Comparison of ENCODE assay signal across 9 mouse cellular contexts in genomic region chr4:70265248-70265647, GRCm38 (mm10).
A peak's percentile ranks its signal among the peaks of the same experiment; 100 is the strongest.
DNase-seq lines count a peak whose midpoint lies in the region; ATAC-seq lines count a peak whose summit lies in the region.
"Had no signal": no experiment of that assay in that cellular context is flagged by ENCODE, and none has a peak within 500 bp of the region (broad histone marks: within the 10 kb centered on the region; RNA-seq: fewer than 3 reads in every experiment).

No protein-coding gene starts in this region.

- no peaks in the 10 kb centered on the region for H3K27me3 ChIP-seq in limb, embryonic 11.5 days (ENCODE audit: control insufficient read depth, insufficient read depth, low read length)
- H3K27me3 ChIP-seq in neural tube, embryonic 11.5 days (ENCODE audit: control insufficient read depth, insufficient read depth, low read length): no peaks in the 10 kb centered on the region

- no peak overlapping the region for H3K27ac ChIP-seq in limb, embryonic 11.5 days (replicated peaks; ENCODE audit: low read depth, low read length)
- no peak overlapping the region for H3K27ac ChIP-seq in neural tube, embryonic 11.5 days (ENCODE audit: low read depth, low read length)

- no peak overlapping the region for H3K9ac ChIP-seq in limb, embryonic 11.5 days (ENCODE audit: low read length)
- H3K9ac ChIP-seq in neural tube, embryonic 11.5 days (ENCODE audit: low read length): no peak overlapping the region

- no peaks in the 10 kb centered on the region for H3K4me1 ChIP-seq in limb, embryonic 11.5 days (ENCODE audit: control insufficient read depth, insufficient read depth, low read length)
- H3K4me1 ChIP-seq in neural tube, embryonic 11.5 days (ENCODE audit: control insufficient read depth, insufficient read depth, low read length): no peaks in the 10 kb centered on the region

- WGBS in limb, embryonic 11.5 days: 64% methylated on average over 6 of the region's 6 CpGs
- 62% methylated on average over 6 of the region's 6 CpGs for WGBS in neural tube, embryonic 11.5 days

- peak; percentile 73 to 85 for ATAC-seq in hematopoietic stem cell, adult 5-6 weeks (replicated peaks in 1 of 2; ENCODE audit: insufficient read depth in 1 of 2, low FRiP score in 2 of 2, low TSS enrichment in 1 of 2, low read depth in 1 of 2, poor library complexity in 2 of 2, severe bottlenecking in 2 of 2)
- no peak for ATAC-seq in limb, embryonic 11.5 days (ENCODE audit: insufficient number of reproducible peaks, low FRiP score, low TSS enrichment, low read depth)
- ATAC-seq in neural tube, embryonic 11.5 days (ENCODE audit: insufficient read depth, low FRiP score, low TSS enrichment): no peak

- no peaks in the 10 kb centered on the region for H3K9me3 ChIP-seq in limb, embryonic 11.5 days (ENCODE audit: control insufficient read depth, low read length)
- no peaks in the 10 kb centered on the region for H3K9me3 ChIP-seq in neural tube, embryonic 11.5 days (ENCODE audit: control insufficient read depth, low read length)

- 0 out of 2 replicates have a peak, but pooled peaks cover 2% of the 10 kb centered on the region for H3K36me3 ChIP-seq in limb, embryonic 11.5 days (ENCODE audit: control insufficient read depth, insufficient read depth, low read length)
- H3K36me3 ChIP-seq in neural tube, embryonic 11.5 days (ENCODE audit: control insufficient read depth, insufficient read depth, low read length): peaks cover 6% of the 10 kb centered on the region

- H3K4me3 ChIP-seq in limb, embryonic 11.5 days (ENCODE audit: low read depth, low read length): no peak overlapping the region
- H3K4me3 ChIP-seq in neural tube, embryonic 11.5 days (ENCODE audit: low read depth, low read length): no peak overlapping the region
- H3K4me3 ChIP-seq: erythroblast, embryonic 14.5 days had no signal

- DNase-seq in layer of hippocampus, adult 11-12 months (ENCODE audit: low spot score): peak; percentile 51
- no peak for DNase-seq in layer of hippocampus, adult 9-10 months (ENCODE audit: low spot score)
- DNase-seq in NIH3T3 (ENCODE audit: low read depth): peak; percentile 73
- peak; percentile 64 for DNase-seq in embryo, embryonic 10 days (ENCODE audit: low spot score)
- peak; percentile 44 for DNase-seq in limb, embryonic 11.5 days (ENCODE audit: low spot score)
- peak; percentile 29 for DNase-seq in neural tube, embryonic 11.5 days (ENCODE audit: low spot score)
- peak; percentile 61 for DNase-seq in thymus, postnatal 25 days

- no peak overlapping the region for H3K4me2 ChIP-seq in limb, embryonic 11.5 days (ENCODE audit: low read depth, severe bottlenecking)
- H3K4me2 ChIP-seq in neural tube, embryonic 11.5 days (ENCODE audit: low read depth): no peak overlapping the region

Comparison
In these comparisons a context has a peak if more than half of its experiments do, and no peak if none do; other contexts are left out.
1. ATAC-seq: peak in hematopoietic stem cell, adult 5-6 weeks (2 of 2); none in limb, embryonic 11.5 days (single experiment) and neural tube, embryonic 11.5 days (single experiment).